1 mouse cellular context compared by ENCODE assay signal in the genomic region with DNA sequence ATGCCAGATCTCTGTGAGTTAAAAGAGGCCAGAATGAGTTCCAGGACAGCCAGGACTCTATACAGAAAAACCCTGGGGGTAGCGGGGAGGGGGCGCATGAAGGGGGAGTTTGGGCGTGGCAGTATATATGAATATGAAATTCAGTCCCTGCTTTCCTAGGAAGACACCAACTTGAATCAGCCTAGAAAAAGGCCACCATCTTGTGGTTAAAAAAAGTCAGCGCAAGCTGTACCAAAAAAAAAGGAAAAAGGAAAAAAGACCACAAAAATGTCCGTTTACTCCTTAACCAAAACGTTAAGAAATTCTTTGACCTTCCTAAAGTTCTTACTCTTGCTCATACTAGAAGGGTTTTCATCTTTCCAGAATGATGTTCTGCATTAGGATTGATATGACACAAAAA.
TF ChIP-seq lines count a peak whose summit lies in the region.

No protein-coding gene starts in this region.

TF ChIP-seq in MEL, 35 proteins besides CTCF, POLR2A, EP300 and RAD21:
- no peak for TF ChIP-seq TAL1 (IDR thresholded peaks at IDR 0.05; ENCODE audit: low read length)
- 0 out of 2 replicates have a peak, but pooled peaks have one; percentile 28 for TF ChIP-seq ZNF384 (IDR thresholded peaks at IDR 0.05; ENCODE audit: low read depth, low read length)
